Mouse (Mus musculus) small intestine, adult 2 months (tissue): ENCODE results near the gene 4430402I18Rik. TPM values are rescaled to one million over a fixed set of nuclear protein-coding genes. Genes with fewer than 3 reads are reported as not detected.

Experiments
- H3K27ac ChIP-seq: fragments of 200-500 bp; 2 replicates; pipeline ENCODE4 v1.5.1; 2012; ENCODE audit warnings: low read depth, low read length, control low read depth, inconsistent platforms; ENCODE audit not compliant: insufficient read depth
- H3K27me3 ChIP-seq: fragments of 200-500 bp; 2 replicates; pipeline ENCODE4 v1.6.1; 2012; ENCODE audit warnings: mild to moderate bottlenecking, moderate library complexity, low read length, inconsistent platforms; ENCODE audit not compliant: control insufficient read depth, insufficient read depth
- H3K36me3 ChIP-seq: fragments of 200-500 bp; 2 replicates; pipeline ENCODE4 v1.6.1; 2012; ENCODE audit warnings: mild to moderate bottlenecking, low read length, control low read depth, inconsistent platforms; ENCODE audit not compliant: control insufficient read depth, insufficient read depth
- H3K4me1 ChIP-seq: fragments of 200-500 bp; 2 replicates; pipeline ENCODE4 v1.6.1; 2012; ENCODE audit warnings: low read length, inconsistent platforms, mixed read lengths; ENCODE audit not compliant: control insufficient read depth, insufficient read depth, insufficient read length
- H3K4me3 ChIP-seq: fragments of 200-500 bp; 2 replicates; pipeline ENCODE4 v1.5.1; 2012; ENCODE audit warnings: low read depth, mild to moderate bottlenecking, control low read depth, inconsistent platforms, low read length, moderate library complexity
- CTCF ChIP-seq: fragments of 200-500 bp; IDR thresholded peaks from 2 replicates; pipeline ENCODE4 v1.5.1; 2012; ENCODE audit warnings: low read depth, mild to moderate bottlenecking, control low read depth, inconsistent platforms, low read length, moderate library complexity, mixed read lengths; ENCODE audit not compliant: insufficient replicate concordance, insufficient read length; ENCODE audit errors: extremely low read depth
- POLR2A ChIP-seq: fragments of 200-500 bp; IDR thresholded peaks from 2 replicates; pipeline ENCODE4 v1.6.1; 2012; ENCODE audit warnings: low read depth, mild to moderate bottlenecking, control low read depth, inconsistent platforms, low read length, moderate library complexity
- whole genome bisulfite sequencing: fragments of 180-500 bp; shearing (Covaris S2); methylation state at CpG from one replicate; pipeline ENCODE4 v1.1.7; 2018; 5-methylcytosine and 5-hydroxymethylcytosine counted together
- polyA plus RNA-seq: library from polyadenylated mRNA; depleted of rRNA; stranded (reverse); fragments of >200 nt; gene quantifications from 2 replicates; pipeline ENCODE4 v1.2.3, GENCODE M21; 2012; rRNA removed

4430402I18Rik gene
- 0.38 and 1.2 TPM in 2 replicates for polyA plus RNA-seq

DNA sequence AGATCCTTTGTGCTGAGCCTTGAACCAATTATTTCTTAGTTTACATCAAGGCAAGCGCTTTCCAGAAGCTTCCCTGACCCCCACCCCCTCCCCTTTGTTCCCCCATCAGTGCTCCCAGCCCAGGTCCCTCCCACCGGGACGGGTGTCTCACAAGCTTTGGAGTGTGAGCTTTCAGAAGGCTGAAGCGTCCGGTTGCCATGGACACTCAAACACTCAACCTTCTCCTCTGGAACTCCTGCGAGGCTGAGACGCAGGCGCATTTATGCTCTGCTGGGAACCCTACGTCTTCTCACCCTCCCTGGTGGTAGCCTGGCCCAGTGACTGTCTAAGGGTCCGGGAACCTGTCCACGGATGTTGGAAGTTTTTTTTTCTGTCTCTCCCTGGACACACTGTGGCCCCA is at the start of gene 4430402I18Rik:
TSS of gene 4430402I18Rik (minus strand) at position 149 of the 400 bp plus-strand sequence.
- no peak within 1 kb of the TSS for H3K4me3 ChIP-seq
- no peak within 1 kb of the TSS for H3K27ac ChIP-seq
- no peaks in the 10 kb centered on the region for H3K27me3 ChIP-seq
- TF ChIP-seq POLR2A (no peak), CTCF (no peak)
- peaks cover 10% of the 10 kb centered on the region; the same call in 1 of the 2 replicates for H3K4me1 ChIP-seq
- 76% methylated on average over 11 of the region's 11 CpGs for WGBS
- peaks cover 9% of the 10 kb centered on the region for H3K36me3 ChIP-seq

DNA sequence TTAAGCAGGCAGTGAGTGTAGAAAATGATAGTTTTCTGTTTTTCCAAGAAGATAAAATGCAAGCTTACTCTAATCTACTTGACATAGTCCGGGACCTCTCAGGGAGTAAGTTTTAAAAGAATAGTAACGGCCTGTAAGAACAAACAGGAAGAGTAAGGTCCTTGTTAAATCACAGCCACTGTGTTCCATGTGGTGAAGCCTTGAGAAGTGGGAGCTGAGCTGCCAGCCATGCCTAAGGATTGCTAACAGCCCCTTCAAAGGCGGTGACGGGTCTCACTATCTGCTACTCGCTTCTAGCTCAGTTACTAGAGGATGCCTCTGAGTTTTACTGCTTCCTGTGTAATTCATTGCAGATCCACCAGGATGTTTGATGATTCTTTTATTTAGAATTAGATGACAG is 49.2 kb upstream of the 4430402I18Rik start:
- no peaks in the 10 kb centered on the region for H3K27me3 ChIP-seq
- no peaks in the 10 kb centered on the region for H3K4me1 ChIP-seq
- no peak for TF ChIP-seq CTCF
- no peak for TF ChIP-seq POLR2A
- H3K36me3 ChIP-seq, result peaks cover 70% of the 10 kb centered on the region
- H3K4me3 ChIP-seq, result no peak overlapping the region
- WGBS, result 84% methylated on average over 5 of the region's 5 CpGs
- H3K27ac ChIP-seq, result no peak overlapping the region

DNA sequence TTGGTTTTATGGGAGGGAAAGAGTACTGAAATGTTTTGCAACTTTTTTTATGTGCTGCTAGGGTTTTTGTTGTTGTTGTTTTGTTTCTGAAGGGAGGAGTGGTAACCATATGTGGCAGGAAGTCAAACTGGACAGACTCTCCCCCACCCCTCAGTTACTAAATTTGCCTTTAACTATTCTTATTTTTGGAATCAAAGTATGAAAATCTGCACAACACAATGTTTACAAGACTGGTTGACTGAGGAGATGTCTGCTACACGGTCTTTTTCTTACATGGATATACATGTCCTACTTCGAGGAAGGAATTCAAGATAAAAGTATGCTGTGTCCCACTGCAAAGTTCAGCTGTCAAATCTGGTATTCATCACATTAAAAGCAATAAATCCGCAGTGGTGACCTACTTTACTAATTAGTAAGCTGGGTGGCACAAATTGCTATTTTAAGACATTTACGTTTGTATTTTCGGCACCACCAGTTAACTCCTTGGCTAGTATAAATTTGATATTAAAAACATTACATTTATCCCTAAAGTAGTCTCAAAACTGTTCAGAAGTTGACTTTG is 48.7 kb upstream of the 4430402I18Rik start:
- 84% methylated on average over 5 of the region's 5 CpGs for WGBS
- H3K36me3 ChIP-seq, result peaks cover 70% of the 10 kb centered on the region
- H3K27me3 ChIP-seq, result no peaks in the 10 kb centered on the region
- H3K4me3 ChIP-seq, result no peak overlapping the region
- no peak for TF ChIP-seq CTCF
- TF ChIP-seq POLR2A, result no peak
- H3K27ac ChIP-seq, result no peak overlapping the region
- H3K4me1 ChIP-seq, result no peaks in the 10 kb centered on the region

DNA sequence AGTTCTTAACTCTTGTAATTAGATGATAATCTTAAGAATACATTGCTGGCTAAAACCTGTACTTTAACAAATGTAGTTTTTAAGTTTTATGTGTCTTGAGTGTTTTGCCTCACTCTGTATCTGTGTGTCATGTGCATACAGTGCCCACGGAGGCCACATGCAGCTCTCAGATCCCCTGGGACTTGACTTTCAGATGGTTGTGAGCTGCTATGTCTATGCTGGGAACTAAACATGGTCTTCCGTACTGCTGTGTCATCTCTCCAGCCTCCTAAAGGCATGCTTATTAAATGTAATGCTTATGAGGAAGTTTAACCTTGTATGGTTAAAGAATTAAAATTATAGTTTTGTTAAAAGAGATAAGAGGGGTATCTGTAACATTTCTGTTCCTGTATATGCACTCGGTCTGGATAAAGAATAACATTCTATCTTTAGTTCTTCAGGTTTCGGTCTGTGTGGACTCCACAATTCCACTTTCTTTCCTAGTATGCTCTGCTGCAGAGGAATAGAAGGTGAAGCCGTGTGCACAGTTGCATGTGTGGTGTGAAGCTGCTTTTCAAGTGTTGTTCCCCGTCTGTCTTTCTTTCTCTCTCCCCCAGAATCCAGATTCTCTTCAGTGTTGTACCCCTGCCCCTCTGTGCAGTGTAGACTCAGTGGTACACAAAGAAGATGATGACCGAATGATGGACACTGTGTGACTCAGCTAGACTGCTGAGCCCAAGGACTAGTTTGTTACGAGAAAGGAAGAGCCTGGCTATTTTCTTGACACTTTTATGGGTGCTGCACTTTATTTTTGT is 48.0 kb upstream of the 4430402I18Rik start:
- TF ChIP-seq CTCF, result no peak
- no peak for TF ChIP-seq POLR2A
- peaks cover 68% of the 10 kb centered on the region for H3K36me3 ChIP-seq
- no peak overlapping the region for H3K27ac ChIP-seq
- no peak overlapping the region for H3K4me3 ChIP-seq
- WGBS, result 84% methylated on average over 8 of the region's 8 CpGs
- no peaks in the 10 kb centered on the region for H3K4me1 ChIP-seq
- H3K27me3 ChIP-seq, result no peaks in the 10 kb centered on the region

DNA sequence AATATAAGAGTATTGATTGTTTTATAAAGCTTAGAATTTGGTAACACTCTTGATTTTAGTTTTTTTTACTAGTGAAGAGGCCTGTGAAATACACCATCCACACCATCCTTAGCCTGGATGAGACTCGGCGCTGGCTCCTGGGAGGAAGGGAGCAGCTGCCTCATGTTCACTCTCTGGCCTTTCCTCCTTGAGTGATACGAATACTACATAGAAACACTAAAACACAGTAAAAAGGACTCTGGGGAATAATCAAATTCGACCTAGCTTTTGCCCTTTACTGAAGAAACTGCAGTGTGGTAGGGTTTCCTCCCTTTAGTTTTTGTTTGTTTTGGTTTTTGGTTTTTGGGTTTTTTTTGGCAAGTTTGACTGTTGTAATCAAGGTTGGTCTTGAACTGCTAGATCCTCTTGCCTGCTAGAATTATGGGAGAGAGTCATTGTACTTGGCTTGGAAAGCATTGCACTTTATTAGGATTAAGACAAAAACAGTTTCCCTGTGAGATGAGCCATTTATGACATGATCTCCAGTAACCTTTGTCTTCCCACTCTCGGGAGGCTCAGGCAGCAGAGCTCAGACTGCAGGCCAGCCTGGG is 47.0 kb upstream of the 4430402I18Rik start:
- Histone ChIP-seq H3K27ac (no peak overlapping the region), H3K4me3 (no peak overlapping the region), H3K27me3 (no peaks in the 10 kb centered on the region), H3K36me3 (peaks cover 62% of the 10 kb centered on the region), H3K4me1 (no peaks in the 10 kb centered on the region)
- WGBS, result 74% methylated on average over 5 of the region's 5 CpGs
- no peak for TF ChIP-seq CTCF

DNA sequence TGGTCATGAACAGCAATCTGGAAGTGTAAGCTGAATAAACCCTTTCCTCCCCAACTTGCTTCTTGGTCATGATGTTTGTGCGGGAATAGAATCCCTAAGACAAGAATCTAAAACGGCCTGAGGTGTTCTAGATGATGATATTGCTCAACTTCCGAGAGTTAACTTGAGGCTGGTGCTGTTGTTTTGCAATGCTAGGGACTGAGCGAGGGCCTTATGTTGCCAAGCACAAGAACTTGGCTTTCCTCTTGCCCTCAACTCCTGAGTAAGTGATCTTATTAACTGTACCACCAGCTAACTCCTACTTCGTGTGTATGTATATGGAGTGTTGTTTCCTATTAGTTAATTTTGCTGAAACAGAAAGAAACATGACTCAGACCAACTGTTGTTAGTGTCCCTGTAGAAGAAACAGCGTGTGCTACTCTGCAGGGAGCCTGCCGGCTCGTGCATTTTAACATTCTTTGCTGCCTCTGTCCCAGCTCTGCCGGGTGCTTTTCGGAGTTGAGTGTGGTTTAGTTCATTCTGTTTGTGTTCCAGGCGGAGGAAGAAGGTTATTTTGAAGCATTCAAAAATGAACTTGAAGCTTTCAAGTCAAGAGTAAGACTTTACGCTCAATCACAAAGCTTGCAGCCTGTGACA is 43.9 kb upstream of the 4430402I18Rik start:
- TF ChIP-seq CTCF (no peak), POLR2A (no peak)
- Histone ChIP-seq H3K27me3 (no peaks in the 10 kb centered on the region), H3K4me3 (no peak overlapping the region), H3K27ac (no peak overlapping the region), H3K4me1 (no peaks in the 10 kb centered on the region), H3K36me3 (peaks cover 62% of the 10 kb centered on the region)
- WGBS, result 88% methylated on average over 12 of the region's 12 CpGs

DNA sequence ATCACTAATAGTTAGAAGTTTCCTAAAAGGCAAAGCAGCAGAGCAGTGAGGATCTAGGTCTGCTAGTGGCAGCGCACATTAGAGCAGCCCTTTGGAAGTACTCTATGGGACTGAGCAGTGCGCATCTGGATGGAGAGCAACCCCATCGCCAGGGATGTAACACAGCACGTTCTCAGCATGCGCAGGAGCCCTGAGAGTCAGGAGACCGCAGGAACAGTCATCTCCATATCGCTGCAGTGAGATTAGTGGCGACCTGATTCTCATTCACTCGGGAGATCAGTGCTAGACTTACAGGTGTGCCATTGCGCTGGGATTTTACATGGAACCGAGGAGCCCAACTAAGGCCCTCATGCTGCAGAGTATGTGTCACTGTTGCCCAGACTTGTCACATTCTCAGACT is 41.4 kb upstream of the 4430402I18Rik start:
- Histone ChIP-seq H3K4me3 (no peak overlapping the region), H3K27me3 (no peaks in the 10 kb centered on the region), H3K4me1 (no peaks in the 10 kb centered on the region), H3K27ac (no peak overlapping the region), H3K36me3 (peaks cover 48% of the 10 kb centered on the region)
- 91% methylated on average over 11 of the region's 11 CpGs for WGBS
- TF ChIP-seq POLR2A (no peak), CTCF (no peak)
